Mouse (Mus musculus) liver, adult 2 months (tissue): ENCODE data around the gene Cyp4f40. TPM values are rescaled to one million over a fixed set of nuclear protein-coding genes. Genes with fewer than 3 reads are reported as not detected.
"Not testable (repeated sequence)": the region's sequence is repeated elsewhere in the genome, so short reads cannot be mapped to it uniquely, and the experiment has no call there.

Experiments used
- DNase-seq: peaks from one replicate; pipeline ENCODE4 v3.0.0-alpha.2; 2011; ENCODE audit warnings: low read depth, low spot score; ENCODE audit errors: extremely low read depth
- H3K27ac ChIP-seq: fragments of 200-500 bp; replicated peaks from 2 replicates; pipeline ENCODE4 v1.5.1; 2012; ENCODE audit warnings: low read depth, mild to moderate bottlenecking, control low read depth, inconsistent platforms, low read length; ENCODE audit not compliant: insufficient read depth
- H3K27me3 ChIP-seq: fragments of 200-500 bp; 2 replicates; pipeline ENCODE4 v1.6.1; 2012; ENCODE audit warnings: mild to moderate bottlenecking, moderate library complexity, low read length, inconsistent platforms; ENCODE audit not compliant: control insufficient read depth, insufficient read depth
- H3K36me3 ChIP-seq: fragments of 200-500 bp; 2 replicates; pipeline ENCODE4 v1.6.1; 2012; ENCODE audit warnings: low read length, inconsistent platforms; ENCODE audit not compliant: control insufficient read depth, insufficient read depth
- H3K4me1 ChIP-seq: fragments of 200-500 bp; 2 replicates; pipeline ENCODE4 v1.6.1; 2011; ENCODE audit warnings: low read length; ENCODE audit not compliant: control insufficient read depth, insufficient read depth
- H3K4me3 ChIP-seq: fragments of 200-500 bp; 2 replicates; pipeline ENCODE4 v1.5.1; 2011; ENCODE audit warnings: low read depth, mild to moderate bottlenecking, control low read depth, low read length, moderate library complexity; ENCODE audit not compliant: insufficient read depth
- H3K79me2 ChIP-seq: fragments of 200-500 bp; 2 replicates; pipeline ENCODE4 v1.6.1; 2012; ENCODE audit warnings: inconsistent platforms, mild to moderate bottlenecking, low read length, moderate library complexity; ENCODE audit not compliant: control insufficient read depth, insufficient read depth
- H3K9ac ChIP-seq: fragments of 200-500 bp; 2 replicates; pipeline ENCODE4 v1.6.1; 2012; ENCODE audit warnings: low read depth, mild to moderate bottlenecking, control low read depth, inconsistent platforms, low read length
- CTCF ChIP-seq: fragments of 200-500 bp; IDR thresholded peaks from 2 replicates; pipeline ENCODE4 v1.5.1; 2011; ENCODE audit warnings: low read depth, low read length, control low read depth
- POLR2A ChIP-seq: fragments of 200-500 bp; IDR thresholded peaks from 2 replicates; pipeline ENCODE4 v1.6.1; 2011; ENCODE audit warnings: low read length, control low read depth; ENCODE audit not compliant: insufficient read depth; ENCODE audit errors: extremely low read depth
- WGBS: fragments of 180-500 bp; shearing (Covaris S2); methylation state at CpG from one replicate; pipeline ENCODE4 v1.1.7; 2018; 5-methylcytosine and 5-hydroxymethylcytosine counted together
- polyA plus RNA-seq: library from polyadenylated mRNA; depleted of rRNA; stranded (reverse); fragments of >200 nt; gene quantifications from 2 replicates; pipeline ENCODE4 v1.2.3, GENCODE M21; 2012; rRNA removed
- total RNA-seq: library from RNA; depleted of rRNA; stranded (reverse); fragments of >200 nt; gene quantifications from 2 replicates; pipeline ENCODE4 v1.2.3, GENCODE M21; 2014; rRNA removed

Gene Cyp4f40
- total RNA-seq (not detected in 2 replicates), polyA plus RNA-seq (0.07 TPM in 1 of 2 replicates, not detected in the other)

DNA sequence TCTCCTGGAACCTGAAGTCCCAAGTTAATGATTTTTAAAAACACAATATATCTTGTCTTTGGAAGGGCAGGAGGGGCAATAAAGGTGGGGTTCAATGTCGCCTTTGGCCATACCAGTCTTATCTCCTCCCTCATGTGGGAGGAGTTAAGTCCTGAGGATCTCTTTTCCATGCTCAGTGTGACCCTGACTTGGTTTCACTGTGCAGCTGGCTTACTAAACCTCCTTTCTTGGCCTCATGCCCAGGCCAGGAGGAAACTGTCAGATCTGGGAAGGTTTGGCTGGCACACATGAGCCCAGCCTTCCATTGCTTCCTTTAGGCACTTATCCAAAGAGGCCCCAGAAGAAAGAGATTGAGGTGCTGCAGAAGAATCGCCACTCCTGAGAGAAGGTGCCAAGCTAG, at the start of gene Cyp4f40:
Gene Cyp4f40 (plus strand): TSS at position 189 of the 400 bp plus-strand sequence.
- DNase-seq: peak; percentile 48
- Histone ChIP-seq H3K27me3 (no peaks in the 10 kb centered on the region), H3K36me3 (no peaks in the 10 kb centered on the region), H3K4me1 (no peaks in the 10 kb centered on the region), H3K9ac (no peak within 1 kb of the TSS), H3K79me2 (no peaks in the 10 kb centered on the region), H3K4me3 (no peak within 1 kb of the TSS), H3K27ac (no peak within 1 kb of the TSS)
- TF ChIP-seq CTCF (no peak), POLR2A (no peak)
- WGBS: 41% methylated on average over 2 of the region's 2 CpGs

DNA sequence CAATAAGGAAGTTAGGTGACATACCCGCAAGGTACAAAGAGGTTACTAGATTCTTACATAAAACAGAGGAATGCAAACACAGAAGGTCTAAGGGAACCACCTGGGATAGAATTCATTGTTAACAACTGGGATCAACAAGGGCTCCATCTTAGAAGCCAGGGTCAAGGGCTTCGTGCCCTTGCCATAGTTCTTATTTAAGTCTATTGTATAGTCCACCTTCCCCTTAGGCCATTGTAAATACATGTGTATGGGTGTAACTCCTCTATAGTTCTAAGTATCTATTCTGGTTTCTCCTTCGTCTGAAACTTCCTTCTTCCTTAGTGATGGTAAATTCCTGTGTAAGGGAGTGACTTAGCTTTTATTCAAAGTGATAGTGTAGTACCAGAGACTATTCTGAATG, 48.5 kb upstream of the Cyp4f40 start:
- H3K36me3 ChIP-seq, H3K27me3 ChIP-seq, H3K9ac ChIP-seq, H3K4me1 ChIP-seq, DNase-seq, H3K4me3 ChIP-seq, H3K79me2 ChIP-seq, H3K27ac ChIP-seq: not testable (repeated sequence)
- 91% methylated on average over 3 of the region's 3 CpGs for WGBS

DNA sequence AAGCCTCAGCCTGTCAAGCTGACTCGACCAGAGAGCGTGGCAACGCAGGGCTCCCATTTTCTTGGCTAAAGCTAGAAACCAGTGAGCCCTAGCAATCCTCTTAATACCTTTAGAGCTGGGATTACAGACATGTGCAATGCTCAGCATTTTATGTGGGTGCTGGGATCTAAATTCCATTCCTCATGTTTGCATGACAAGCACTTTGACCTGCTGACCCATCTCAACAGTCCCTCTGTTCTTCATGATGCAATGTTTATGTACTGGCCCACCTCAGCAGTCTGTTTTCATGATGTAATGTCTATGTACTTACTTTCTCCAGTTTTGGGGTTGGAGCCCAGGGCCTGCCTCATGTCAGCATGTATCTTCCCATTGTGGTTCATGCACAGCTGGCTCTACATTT, 47.8 kb upstream of the Cyp4f40 start:
- Histone ChIP-seq H3K27me3 (0 out of 2 replicates have a peak, but pooled peaks cover 2% of the 10 kb centered on the region), H3K79me2 (no peaks in the 10 kb centered on the region), H3K27ac (no peak overlapping the region), H3K36me3 (no peaks in the 10 kb centered on the region), H3K4me3 (no peak overlapping the region), H3K9ac (no peak overlapping the region), H3K4me1 (no peaks in the 10 kb centered on the region)
- TF ChIP-seq POLR2A: no peak
- TF ChIP-seq CTCF: no peak
- peak; percentile 60 for DNase-seq
- whole genome bisulfite sequencing: 86% methylated on average over 3 of the region's 3 CpGs

DNA sequence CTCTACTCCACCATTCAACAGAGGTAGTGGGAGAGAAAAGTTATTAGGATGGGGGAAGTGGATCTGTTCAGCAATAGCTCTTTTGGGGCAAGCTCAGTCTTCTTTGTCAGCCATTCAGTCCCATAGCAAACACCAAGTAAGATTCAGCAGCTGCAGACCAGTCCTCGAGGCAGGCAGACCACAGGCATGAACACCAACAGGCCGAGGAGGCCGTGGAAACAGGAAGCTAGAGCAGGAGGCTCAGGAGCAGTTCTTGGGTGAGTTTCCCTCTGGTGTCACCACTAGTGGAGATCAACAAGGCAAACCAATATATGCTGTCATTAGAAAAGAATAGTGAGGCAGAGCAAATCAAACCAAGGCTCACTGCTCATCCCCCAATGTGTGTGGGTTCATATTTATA, 46.3 kb upstream of the Cyp4f40 start:
- H3K4me1 ChIP-seq: no peaks in the 10 kb centered on the region
- H3K79me2 ChIP-seq: no peaks in the 10 kb centered on the region
- no peaks in the 10 kb centered on the region for H3K36me3 ChIP-seq
- H3K27ac ChIP-seq: no peak overlapping the region
- 0 out of 2 replicates have a peak, but pooled peaks cover 2% of the 10 kb centered on the region for H3K27me3 ChIP-seq
- H3K4me3 ChIP-seq: no peak overlapping the region
- WGBS: 73% methylated on average over 3 of the region's 3 CpGs
- TF ChIP-seq POLR2A (no peak), CTCF (no peak)
- no peak overlapping the region for H3K9ac ChIP-seq
- no peak for DNase-seq

DNA sequence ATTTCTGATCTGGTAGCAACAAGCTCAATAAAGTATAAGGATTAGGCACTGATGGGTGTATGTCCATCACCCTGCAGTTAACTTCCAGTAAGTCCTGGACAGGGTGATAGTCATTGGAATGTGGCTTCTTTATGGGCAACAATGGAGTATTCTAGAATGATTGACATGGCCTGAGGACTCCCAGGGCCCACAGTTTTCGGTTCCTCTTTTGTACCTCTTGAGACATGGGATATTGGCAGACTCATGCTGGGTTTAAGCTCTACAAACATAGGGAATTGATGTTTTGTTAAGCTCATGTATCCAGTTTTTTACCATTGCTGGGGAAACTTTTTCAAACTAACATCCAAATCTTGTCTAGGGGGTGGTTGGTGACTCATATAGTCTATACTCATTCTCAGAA, 41.4 kb upstream of the Cyp4f40 start:
- DNase-seq: no peak
- Histone ChIP-seq H3K4me1 (no peaks in the 10 kb centered on the region), H3K79me2 (no peaks in the 10 kb centered on the region), H3K27ac (no peak overlapping the region), H3K36me3 (no peaks in the 10 kb centered on the region), H3K9ac (no peak overlapping the region), H3K4me3 (no peak overlapping the region), H3K27me3 (0 out of 2 replicates have a peak, but pooled peaks cover 2% of the 10 kb centered on the region)
- TF ChIP-seq POLR2A: no peak
- TF ChIP-seq CTCF: no peak
- WGBS: 57% methylated on average over 1 of the region's 1 CpGs

DNA sequence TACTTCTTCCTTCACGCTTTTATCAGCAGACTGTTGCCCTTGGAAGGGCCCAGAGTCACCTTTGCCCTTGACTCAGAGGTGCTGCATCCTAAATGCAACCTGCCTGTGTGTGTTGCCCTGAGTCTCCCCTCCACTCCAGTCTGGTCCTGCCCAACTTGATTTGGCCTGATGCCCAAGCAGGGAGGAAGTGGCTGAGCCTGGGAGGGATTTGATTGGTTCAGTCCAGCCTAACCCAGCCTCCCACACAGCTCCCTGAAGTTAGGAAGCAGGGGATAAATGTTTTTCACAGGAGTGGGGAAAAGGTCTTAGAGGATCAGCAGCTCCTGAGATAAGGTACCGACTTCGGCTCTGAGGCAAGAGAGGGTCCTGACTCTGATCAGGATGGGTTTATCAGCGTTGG, 37.7 kb upstream of the Cyp4f40 start, which contains the start of gene Cyp4f37:
Gene Cyp4f37 (plus strand): TSS at position 292 of the 400 bp plus-strand sequence.
- H3K9ac ChIP-seq, H3K36me3 ChIP-seq, H3K27me3 ChIP-seq, H3K4me3 ChIP-seq, DNase-seq, H3K4me1 ChIP-seq, H3K27ac ChIP-seq, H3K79me2 ChIP-seq: not testable (repeated sequence)
- 63% methylated on average over 4 of the region's 4 CpGs for WGBS

DNA sequence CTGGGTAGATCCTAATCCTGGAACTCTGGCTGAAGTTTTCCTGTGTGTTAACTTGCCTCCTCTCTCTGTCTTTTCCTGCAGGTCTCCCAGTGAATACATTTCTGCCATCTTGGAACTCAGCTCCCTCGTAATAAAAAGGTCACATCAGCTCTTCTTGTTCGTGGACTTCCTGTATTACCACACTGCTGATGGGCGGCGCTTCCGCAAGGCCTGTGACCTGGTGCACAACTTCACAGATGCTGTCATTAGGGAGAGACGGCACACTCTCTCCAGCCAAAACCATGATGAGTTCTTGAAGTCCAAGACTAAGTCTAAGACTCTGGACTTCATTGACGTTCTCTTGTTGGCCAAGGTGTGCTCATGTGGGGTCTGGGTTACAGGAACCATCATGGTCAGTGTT, 29.0 kb upstream of the Cyp4f40 start:
- H3K27me3 ChIP-seq, H3K27ac ChIP-seq, H3K4me3 ChIP-seq, H3K9ac ChIP-seq, H3K79me2 ChIP-seq, H3K4me1 ChIP-seq, H3K36me3 ChIP-seq, DNase-seq: not testable (repeated sequence)
- 73% methylated on average over 7 of the region's 7 CpGs for WGBS
